Mouse (Mus musculus): ENCODE measurements around the gene Wfdc10. TPM values are rescaled to one million over a fixed set of nuclear protein-coding genes. Genes with fewer than 3 reads are reported as not detected.
A peak's percentile ranks its signal among the peaks of the same experiment; 100 is the strongest.

Wfdc10 gene
- total and polyA plus RNA-seq, 3 experiments = not detected

GRCm38 (mm10) chr2:164641129-164641528 lies 14.7 kb upstream of the Wfdc10 start:
- in situ Hi-C loops (cut with MboI; ENCODE audit: low pct_ligation_motif_present, low pct_unique_long_range_greater_than_20kb, low sequenced_read_pairs) (no loop called here), dilution Hi-C loops (cut with MboI; ENCODE audit: extremely low pct_ligation_motif_present, extremely low pct_unique_long_range_greater_than_20kb, low sequenced_read_pairs) (no loop called here)
- Histone ChIP-seq H3K4me2 (ENCODE audit: insufficient read depth, low read depth, poor library complexity, severe bottlenecking) (no peak overlapping the region), H3K79me2 (replicated peaks; ENCODE audit: control insufficient read depth, extremely low read depth, insufficient read depth, poor library complexity, severe bottlenecking) (no peaks in the 10 kb centered on the region), H3K4me1 (ENCODE audit: control insufficient read depth in 1 of 2, insufficient read depth in 2 of 2) (no peaks in the 10 kb centered on the region), H3K36me3 (replicated peaks in 1 of 2; ENCODE audit: control insufficient read depth in 1 of 2, insufficient read depth in 1 of 2, low read length in 1 of 2) (no peaks in the 10 kb centered on the region), H3K9ac (ENCODE audit: insufficient read depth, low read depth) (no peak overlapping the region), H3K27ac (ENCODE audit: insufficient read depth, low read depth) (no peak overlapping the region), H3K27me3 (replicated peaks) (peaks cover 68% of the 10 kb centered on the region), H3K4me3 (replicated peaks in 1 of 3; ENCODE audit: low read depth in 2 of 3, low read length in 2 of 3, poor library complexity in 1 of 3) (no peak overlapping the region), H3K9me3 (replicated peaks; ENCODE audit: low read length) (peaks cover 9% of the 10 kb centered on the region)
- no peak for TF ChIP-seq SMC3 (IDR thresholded peaks at IDR 0.05; ENCODE audit: low read depth, low read length)
- peak; percentile 69 for TF ChIP-seq ZNF384 (IDR thresholded peaks at IDR 0.05; ENCODE audit: low read depth, low read length)
- DNase-seq (ENCODE audit: extremely low read depth) = no peak

GRCm38 (mm10) chr2:164641881-164642673 lies 13.8 kb upstream of the Wfdc10 start:
- no peak overlapping the region for H3K27ac ChIP-seq (ENCODE audit: insufficient read depth, low read depth)
- H3K4me1 ChIP-seq (ENCODE audit: control insufficient read depth in 1 of 2, insufficient read depth in 2 of 2) = no peaks in the 10 kb centered on the region
- H3K27me3 ChIP-seq (replicated peaks) = peaks cover 70% of the 10 kb centered on the region
- H3K4me3 ChIP-seq (replicated peaks in 1 of 3; ENCODE audit: low read depth in 2 of 3, low read length in 2 of 3, poor library complexity in 1 of 3) = no peak overlapping the region
- H3K9me3 ChIP-seq (replicated peaks; ENCODE audit: low read length) = peaks cover 13% of the 10 kb centered on the region
- DNase-seq (ENCODE audit: extremely low read depth) = no peak
- in situ Hi-C loops (cut with MboI; ENCODE audit: low pct_ligation_motif_present, low pct_unique_long_range_greater_than_20kb, low sequenced_read_pairs) (no loop called here), dilution Hi-C loops (cut with MboI; ENCODE audit: extremely low pct_ligation_motif_present, extremely low pct_unique_long_range_greater_than_20kb, low sequenced_read_pairs) (no loop called here)
- no peaks in the 10 kb centered on the region for H3K36me3 ChIP-seq (replicated peaks in 1 of 2; ENCODE audit: control insufficient read depth in 1 of 2, insufficient read depth in 1 of 2, low read length in 1 of 2)
- TF ChIP-seq SMC3 (IDR thresholded peaks at IDR 0.05; ENCODE audit: low read depth, low read length) (no peak), HCFC1 (IDR thresholded peaks at IDR 0.05; ENCODE audit: low read depth, low read length) (no peak), JUND (conservative IDR thresholded peaks at IDR 0.05; ENCODE audit: low read depth, low read length) (no peak), POLR2A (IDR thresholded peaks at IDR 0.05; ENCODE audit: low read depth, low read length) (no peak), TCF12 (IDR thresholded peaks at IDR 0.05; ENCODE audit: low read depth, low read length) (no peak), MAFK (IDR thresholded peaks at IDR 0.05; ENCODE audit: insufficient replicate concordance, low read length) (no peak), EP300 (IDR thresholded peaks at IDR 0.05; ENCODE audit: low read length) (no peak), TBP (conservative IDR thresholded peaks at IDR 0.05; ENCODE audit: low read depth, low read length) (no peak), ZC3H11A (IDR thresholded peaks at IDR 0.05; ENCODE audit: low read depth, low read length) (no peak), E2F4 (IDR thresholded peaks at IDR 0.05; ENCODE audit: insufficient replicate concordance, low read depth, low read length) (no peak), IRF4 (IDR thresholded peaks at IDR 0.05; ENCODE audit: low read depth, low read length) (no peak), MYC (IDR thresholded peaks at IDR 0.05; ENCODE audit: low read depth, low read length) (no peak), ZNF384 (IDR thresholded peaks at IDR 0.05; ENCODE audit: low read depth, low read length) (no peak), PAX5 (IDR thresholded peaks at IDR 0.05; ENCODE audit: low read length) (no peak)
- no peak overlapping the region for H3K9ac ChIP-seq (ENCODE audit: insufficient read depth, low read depth)
- no peak overlapping the region for H3K4me2 ChIP-seq (ENCODE audit: insufficient read depth, low read depth, poor library complexity, severe bottlenecking)
- H3K79me2 ChIP-seq (replicated peaks; ENCODE audit: control insufficient read depth, extremely low read depth, insufficient read depth, poor library complexity, severe bottlenecking) = no peaks in the 10 kb centered on the region

All from CH12.LX (cell line).